Mouse (Mus musculus): ENCODE measurements around the gene Hsd17b7. TPM values are rescaled to one million over a fixed set of nuclear protein-coding genes. Genes with fewer than 3 reads are reported as not detected.

Gene Hsd17b7
- polyA plus RNA-seq (2015; fragmentation: Nextera tagmentation; extraction: Ambion mirVana) = 33.3 and 38.3 TPM in 2 replicates

DNA sequence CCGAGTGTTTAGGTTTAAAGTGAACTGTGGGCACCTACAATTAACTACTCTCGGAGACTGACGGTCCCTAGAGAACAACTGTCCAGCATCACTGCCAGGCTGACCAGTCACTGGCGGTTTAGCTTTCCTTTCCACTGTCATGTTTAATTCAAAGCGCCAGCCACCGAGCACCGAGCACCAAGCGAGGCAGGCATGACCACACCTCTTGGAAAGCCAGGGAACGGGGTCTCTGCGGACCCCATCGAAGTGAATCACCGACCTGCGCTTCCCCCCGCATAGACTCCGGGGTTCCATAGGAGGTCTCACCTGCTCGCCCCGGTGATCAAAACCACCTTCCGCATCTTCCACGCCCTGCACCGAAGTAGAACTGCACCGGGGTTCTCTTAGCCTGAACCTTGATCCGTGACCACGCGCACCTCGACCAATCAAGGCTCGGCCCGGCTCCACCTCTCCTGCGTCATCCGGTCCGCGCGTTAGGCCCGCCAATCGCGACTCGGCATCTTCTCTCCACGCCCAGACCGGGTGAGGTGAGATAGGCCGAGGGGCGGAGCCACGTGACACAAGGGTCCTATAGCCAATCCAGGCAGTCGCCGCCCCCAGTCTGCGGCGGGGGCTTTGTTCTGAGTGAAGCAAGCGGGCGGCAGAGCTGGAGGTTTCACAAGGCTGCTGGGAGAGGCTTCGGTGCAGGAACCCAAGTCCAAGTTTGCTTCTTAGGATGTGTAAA, at the start of gene Hsd17b7:
TSS of gene Hsd17b7 (minus strand) at position 450 of the 724 bp plus-strand sequence.

DNA sequence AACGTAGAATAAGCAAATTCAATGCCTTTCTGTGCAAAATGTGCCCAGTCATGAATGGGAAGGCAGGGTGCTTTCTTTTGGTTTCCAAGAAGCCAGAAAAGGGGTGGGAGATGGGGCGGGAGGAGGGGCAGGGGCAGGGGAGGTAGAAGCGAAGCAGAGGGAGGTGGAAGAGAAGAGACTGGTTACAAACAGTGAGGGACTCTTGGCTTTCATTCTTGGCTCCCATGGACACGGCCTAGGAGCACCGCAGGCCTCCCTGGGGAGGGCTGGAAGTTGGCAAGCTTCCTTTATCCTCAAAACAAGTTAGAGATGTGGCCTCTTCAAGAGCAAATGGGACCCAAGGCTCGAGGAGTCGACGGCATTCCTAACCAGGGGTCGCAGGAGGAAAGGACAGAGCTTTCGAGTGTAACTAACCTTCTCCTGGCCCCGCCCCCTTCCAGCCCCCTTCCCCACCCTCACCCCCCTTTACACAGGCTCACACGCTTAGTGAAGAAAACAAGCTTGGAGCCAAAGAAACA, 40.5 kb downstream of the Hsd17b7 start, which contains the start of gene Ccdc190:
TSS of gene Ccdc190 (plus strand) at position 195 of the 518 bp plus-strand sequence.

Other genes starting within 250 kb of the Hsd17b7 start
- 102 and 107 TPM in 2 replicates for gene Rgs4, start 221.6 kb downstream of the Hsd17b7 start, polyA plus RNA-seq (2015; fragmentation: Nextera tagmentation; extraction: Ambion mirVana)
- 2.7 TPM in 2 replicates for gene Ccdc190, start 40.6 kb downstream of the Hsd17b7 start, polyA plus RNA-seq (2015; fragmentation: Nextera tagmentation; extraction: Ambion mirVana)
- gene Ddr2, start 141.5 kb upstream of the Hsd17b7 start, polyA plus RNA-seq (2015; fragmentation: Nextera tagmentation; extraction: Ambion mirVana) = 6.2 and 9.7 TPM in 2 replicates
- gene Uap1, start 205.7 kb upstream of the Hsd17b7 start, polyA plus RNA-seq (2015; fragmentation: Nextera tagmentation; extraction: Ambion mirVana) = 54.1 and 55.2 TPM in 2 replicates
- 8.1 and 8.6 TPM in 2 replicates for gene Uhmk1, start 246.2 kb upstream of the Hsd17b7 start, polyA plus RNA-seq (2015; fragmentation: Nextera tagmentation; extraction: Ambion mirVana)

All from neural tube, postnatal 0 days (tissue).